Mouse (Mus musculus): ENCODE results near the gene Slc22a6. TPM values are rescaled to one million over a fixed set of nuclear protein-coding genes. Genes with fewer than 3 reads are reported as not detected.

Gene Slc22a6
- polyA plus RNA-seq, 1 experiment from 2014 or later: 0.42 TPM

DNA sequence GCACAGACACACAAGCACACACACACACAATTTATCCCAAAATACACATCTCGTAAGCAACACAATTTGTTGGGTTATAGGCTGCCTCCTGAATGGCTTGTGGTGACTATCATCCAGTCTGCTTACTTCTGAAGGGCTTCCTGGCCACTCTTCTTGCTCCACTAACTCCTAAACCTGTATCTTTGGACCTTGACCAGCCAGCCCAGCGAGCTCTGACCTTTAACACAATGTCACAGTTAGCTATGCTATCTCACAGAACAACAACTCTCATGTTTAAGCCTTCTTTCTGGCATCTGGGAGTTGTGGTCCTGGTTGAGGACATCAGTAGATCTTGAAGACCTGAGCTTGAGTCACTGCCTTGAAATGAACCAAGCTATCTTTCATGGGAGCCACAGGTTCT, 18.6 kb upstream of the Slc22a6 start:
- no peak overlapping the region for H3K4me3 ChIP-seq (ENCODE audit: low read depth, low read length)
- no peak overlapping the region for H3K27ac ChIP-seq (ENCODE audit: low read depth, low read length)
- H3K9me3 ChIP-seq (ENCODE audit: control insufficient read depth, low read length): no peaks in the 10 kb centered on the region
- no peak for DNase-seq (ENCODE audit: low spot score, missing footprints)
- H3K4me1 ChIP-seq (ENCODE audit: control insufficient read depth, insufficient read depth, low read length): peaks cover 7% of the 10 kb centered on the region; the same call in 1 of the 2 replicates
- 82% methylated on average over 2 of the region's 2 CpGs for whole genome bisulfite sequencing
- H3K27me3 ChIP-seq (ENCODE audit: control insufficient read depth, insufficient read depth, low read length): no peaks in the 10 kb centered on the region
- no peaks in the 10 kb centered on the region for H3K36me3 ChIP-seq (ENCODE audit: control insufficient read depth, insufficient read depth, low read length)
- no peak overlapping the region for H3K9ac ChIP-seq (ENCODE audit: low read length)
- ATAC-seq (ENCODE audit: low FRiP score): no peak
- H3K4me2 ChIP-seq: no peak overlapping the region

- Histone ChIP-seq H3K4me3 (ENCODE audit: low read depth, low read length) (no peak overlapping the region), H3K4me1 (ENCODE audit: control insufficient read depth, insufficient read depth, low read length) (no peaks in the 10 kb centered on the region), H3K36me3 (ENCODE audit: control insufficient read depth, insufficient read depth, low read length) (no peaks in the 10 kb centered on the region), H3K27ac (ENCODE audit: low read depth, low read length) (no peak overlapping the region), H3K27me3 (ENCODE audit: control insufficient read depth, insufficient read depth, low read length) (no peaks in the 10 kb centered on the region), H3K9me3 (ENCODE audit: control insufficient read depth, low read length) (no peaks in the 10 kb centered on the region), H3K4me2 (no peak overlapping the region), H3K9ac (ENCODE audit: low read length) (no peak overlapping the region)
- DNase-seq (ENCODE audit: low spot score, missing footprints): no peak
- no peak for ATAC-seq (ENCODE audit: low FRiP score)
Measured at GRCm38 (mm10) chr19:8601922-8602321, 15.9 kb upstream of the Slc22a6 start.

DNA sequence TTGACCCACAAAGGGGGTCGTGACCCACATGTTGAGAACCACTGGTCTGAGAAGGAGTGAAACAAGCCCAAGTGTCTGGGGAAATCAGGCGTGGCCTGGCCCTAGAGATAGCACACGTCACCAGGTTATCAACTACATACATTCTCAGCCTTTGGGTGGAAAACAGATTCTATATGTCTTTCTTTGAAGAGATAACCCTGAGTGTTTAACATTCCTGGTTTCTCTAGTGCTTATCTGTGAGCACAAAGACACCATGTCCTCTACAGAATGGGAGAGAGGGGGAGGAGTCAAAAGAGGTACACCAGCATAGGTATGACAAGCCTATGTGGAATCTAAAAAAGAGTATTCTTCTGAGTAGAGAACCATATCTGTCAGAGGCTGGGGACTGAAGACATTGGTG, 14.9 kb upstream of the Slc22a6 start:
- no peak overlapping the region for H3K4me2 ChIP-seq
- no peaks in the 10 kb centered on the region for H3K36me3 ChIP-seq (ENCODE audit: control insufficient read depth, insufficient read depth, low read length)
- no peaks in the 10 kb centered on the region for H3K27me3 ChIP-seq (ENCODE audit: control insufficient read depth, insufficient read depth, low read length)
- WGBS: 64% methylated on average over 3 of the region's 3 CpGs
- DNase-seq (ENCODE audit: low spot score, missing footprints) (no peak), ATAC-seq (ENCODE audit: low FRiP score) (no peak)
- H3K4me1 ChIP-seq (ENCODE audit: control insufficient read depth, insufficient read depth, low read length): no peaks in the 10 kb centered on the region
- no peaks in the 10 kb centered on the region for H3K9me3 ChIP-seq (ENCODE audit: control insufficient read depth, low read length)
- H3K4me3 ChIP-seq (ENCODE audit: low read depth, low read length): no peak overlapping the region
- no peak overlapping the region for H3K9ac ChIP-seq (ENCODE audit: low read length)
- no peak overlapping the region for H3K27ac ChIP-seq (ENCODE audit: low read depth, low read length)

DNA sequence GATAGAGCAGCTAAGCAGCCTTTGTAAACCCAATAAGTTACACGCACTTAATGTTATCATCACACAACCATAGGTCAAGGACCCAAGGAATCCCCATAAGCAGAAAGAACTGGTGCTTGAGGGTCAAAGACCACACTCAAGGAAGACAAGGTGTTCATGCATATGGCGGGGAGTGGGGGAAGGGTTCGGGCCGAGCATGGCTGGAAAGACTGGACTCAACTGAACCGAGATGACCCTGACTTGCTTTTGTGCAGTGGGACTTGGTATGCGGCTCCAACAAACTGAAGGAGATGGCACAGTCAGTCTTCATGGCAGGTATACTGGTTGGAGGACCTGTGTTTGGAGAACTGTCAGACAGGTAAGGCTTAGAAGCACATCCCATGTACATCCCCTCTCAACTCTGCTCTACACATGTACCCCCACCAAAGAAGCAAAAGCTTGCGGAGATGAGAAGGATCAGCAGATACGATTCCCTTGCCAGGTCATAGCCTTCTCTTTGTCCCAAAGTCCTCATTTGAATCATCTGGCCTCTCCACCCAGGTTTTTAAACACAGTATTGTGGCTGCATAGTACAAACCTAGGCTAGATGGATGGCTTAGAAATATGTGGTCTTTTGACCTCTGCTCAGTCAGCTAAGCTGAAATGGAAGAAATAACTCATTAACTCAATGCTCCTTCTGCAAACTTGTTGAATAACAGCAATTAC, 13.2 kb upstream of the Slc22a6 start:
- no peak overlapping the region for H3K27ac ChIP-seq (ENCODE audit: low read depth, low read length)
- DNase-seq (ENCODE audit: low spot score, missing footprints) (no peak), ATAC-seq (ENCODE audit: low FRiP score) (no peak)
- H3K27me3 ChIP-seq (ENCODE audit: control insufficient read depth, insufficient read depth, low read length): no peaks in the 10 kb centered on the region
- WGBS: 94% methylated on average over 8 of the region's 8 CpGs
- H3K4me2 ChIP-seq: no peak overlapping the region
- no peaks in the 10 kb centered on the region for H3K9me3 ChIP-seq (ENCODE audit: control insufficient read depth, low read length)
- no peaks in the 10 kb centered on the region for H3K36me3 ChIP-seq (ENCODE audit: control insufficient read depth, insufficient read depth, low read length)
- H3K9ac ChIP-seq (ENCODE audit: low read length): no peak overlapping the region
- H3K4me3 ChIP-seq (ENCODE audit: low read depth, low read length): no peak overlapping the region
- H3K4me1 ChIP-seq (ENCODE audit: control insufficient read depth, insufficient read depth, low read length): no peaks in the 10 kb centered on the region

DNA sequence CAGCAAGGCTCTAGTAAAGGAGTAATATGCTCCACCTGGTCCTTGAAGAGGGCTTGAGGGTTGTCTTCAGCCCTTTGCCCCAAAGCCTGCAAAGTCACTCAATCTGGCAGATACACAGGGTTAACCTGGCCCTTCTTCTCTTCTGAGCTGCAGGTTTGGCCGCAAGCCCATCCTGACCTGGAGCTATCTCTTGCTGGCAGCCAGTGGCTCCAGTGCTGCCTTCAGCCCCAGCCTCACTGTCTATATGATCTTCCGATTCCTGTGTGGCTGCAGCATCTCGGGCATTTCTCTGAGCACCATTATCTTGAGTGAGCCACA, 12.6 kb upstream of the Slc22a6 start:
- DNase-seq (ENCODE audit: low spot score, missing footprints): no peak
- ATAC-seq (ENCODE audit: low FRiP score): no peak
- H3K4me2 ChIP-seq: no peak overlapping the region
- no peaks in the 10 kb centered on the region for H3K27me3 ChIP-seq (ENCODE audit: control insufficient read depth, insufficient read depth, low read length)
- WGBS: 82% methylated on average over 3 of the region's 3 CpGs
- H3K36me3 ChIP-seq (ENCODE audit: control insufficient read depth, insufficient read depth, low read length): no peaks in the 10 kb centered on the region
- H3K27ac ChIP-seq (ENCODE audit: low read depth, low read length): no peak overlapping the region
- no peak overlapping the region for H3K4me3 ChIP-seq (ENCODE audit: low read depth, low read length)
- H3K9me3 ChIP-seq (ENCODE audit: control insufficient read depth, low read length): no peaks in the 10 kb centered on the region
- H3K9ac ChIP-seq (ENCODE audit: low read length): no peak overlapping the region
- H3K4me1 ChIP-seq (ENCODE audit: control insufficient read depth, insufficient read depth, low read length): no peaks in the 10 kb centered on the region

- H3K4me2 ChIP-seq: no peak overlapping the region
- WGBS: 86% methylated on average over 8 of the region's 8 CpGs
- no peaks in the 10 kb centered on the region for H3K4me1 ChIP-seq (ENCODE audit: control insufficient read depth, insufficient read depth, low read length)
- H3K9me3 ChIP-seq (ENCODE audit: control insufficient read depth, low read length): no peaks in the 10 kb centered on the region
- H3K36me3 ChIP-seq (ENCODE audit: control insufficient read depth, insufficient read depth, low read length): no peaks in the 10 kb centered on the region
- DNase-seq (ENCODE audit: low spot score, missing footprints) (no peak), ATAC-seq (ENCODE audit: low FRiP score) (no peak)
- no peak overlapping the region for H3K4me3 ChIP-seq (ENCODE audit: low read depth, low read length)
- H3K27me3 ChIP-seq (ENCODE audit: control insufficient read depth, insufficient read depth, low read length): no peaks in the 10 kb centered on the region
- H3K27ac ChIP-seq (ENCODE audit: low read depth, low read length): no peak overlapping the region
- no peak overlapping the region for H3K9ac ChIP-seq (ENCODE audit: low read length)
Measured at GRCm38 (mm10) chr19:8611358-8612123, 6.3 kb upstream of the Slc22a6 start.

- WGBS: 83% methylated on average over 2 of the region's 2 CpGs
- H3K9ac ChIP-seq (ENCODE audit: low read length): no peak overlapping the region
- H3K9me3 ChIP-seq (ENCODE audit: control insufficient read depth, low read length): no peaks in the 10 kb centered on the region
- no peaks in the 10 kb centered on the region for H3K36me3 ChIP-seq (ENCODE audit: control insufficient read depth, insufficient read depth, low read length)
- H3K27ac ChIP-seq (ENCODE audit: low read depth, low read length): no peak overlapping the region
- H3K4me3 ChIP-seq (ENCODE audit: low read depth, low read length): no peak overlapping the region
- H3K4me1 ChIP-seq (ENCODE audit: control insufficient read depth, insufficient read depth, low read length): peaks cover 3% of the 10 kb centered on the region; the same call in 1 of the 2 replicates
- ATAC-seq (ENCODE audit: low FRiP score) (no peak), DNase-seq (ENCODE audit: low spot score, missing footprints) (no peak)
- H3K4me2 ChIP-seq: no peak overlapping the region
- no peaks in the 10 kb centered on the region for H3K27me3 ChIP-seq (ENCODE audit: control insufficient read depth, insufficient read depth, low read length)
Measured at GRCm38 (mm10) chr19:8613111-8613510, 4.7 kb upstream of the Slc22a6 start.

- H3K27ac ChIP-seq (ENCODE audit: low read depth, low read length): no peak overlapping the region
- H3K27me3 ChIP-seq (ENCODE audit: control insufficient read depth, insufficient read depth, low read length): no peaks in the 10 kb centered on the region
- peaks cover 6% of the 10 kb centered on the region; the same call in 1 of the 2 replicates for H3K4me1 ChIP-seq (ENCODE audit: control insufficient read depth, insufficient read depth, low read length)
- 57% methylated on average over 2 of the region's 2 CpGs for WGBS
- DNase-seq (ENCODE audit: low spot score, missing footprints) (no peak), ATAC-seq (ENCODE audit: low FRiP score) (no peak)
- no peak overlapping the region for H3K4me3 ChIP-seq (ENCODE audit: low read depth, low read length)
- no peaks in the 10 kb centered on the region for H3K36me3 ChIP-seq (ENCODE audit: control insufficient read depth, insufficient read depth, low read length)
- no peaks in the 10 kb centered on the region for H3K9me3 ChIP-seq (ENCODE audit: control insufficient read depth, low read length)
- no peak overlapping the region for H3K9ac ChIP-seq (ENCODE audit: low read length)
- no peak overlapping the region for H3K4me2 ChIP-seq
Measured at GRCm38 (mm10) chr19:8614343-8614742, 3.5 kb upstream of the Slc22a6 start.

- Histone ChIP-seq H3K27ac (ENCODE audit: low read depth, low read length) (no peak overlapping the region), H3K9me3 (ENCODE audit: control insufficient read depth, low read length) (no peaks in the 10 kb centered on the region), H3K4me3 (ENCODE audit: low read depth, low read length) (no peak overlapping the region), H3K4me1 (ENCODE audit: control insufficient read depth, insufficient read depth, low read length) (peaks cover 6% of the 10 kb centered on the region; the same call in 1 of the 2 replicates), H3K4me2 (no peak overlapping the region), H3K27me3 (ENCODE audit: control insufficient read depth, insufficient read depth, low read length) (no peaks in the 10 kb centered on the region), H3K9ac (ENCODE audit: low read length) (no peak overlapping the region), H3K36me3 (ENCODE audit: control insufficient read depth, insufficient read depth, low read length) (no peaks in the 10 kb centered on the region)
- WGBS: 81% methylated on average over 4 of the region's 4 CpGs
- no peak for DNase-seq (ENCODE audit: low spot score, missing footprints)
- ATAC-seq (ENCODE audit: low FRiP score): no peak
Measured at GRCm38 (mm10) chr19:8616314-8616713, 1.5 kb upstream of the Slc22a6 start.
